Mouse (Mus musculus) heart, postnatal 14 days (tissue): ENCODE measurements around the gene Nacc2. TPM values are rescaled to one million over a fixed set of nuclear protein-coding genes. Genes with fewer than 3 reads are reported as not detected.

Experiments used
- DNase-seq, 2 experiments: peaks; one replicate each; pipeline ENCODE4 v3.0.0; 2021 to 2022
- intact Hi-C: fragments of 180-260 bp; cut with DNase I; formaldehyde crosslinking; loops from one replicate; pipeline ENCODE4 v1.15.1; 2025
- total RNA-seq, 2 experiments: library from RNA; stranded (reverse); gene quantifications; 2 replicates each; pipeline ENCODE4 v1.2.3; 2021

Nacc2 gene
- total RNA-seq, 2 experiments from 2014 or later, result 16.3 to 19.1 TPM

- no peak for DNase-seq
- intact Hi-C loops, result no loop called here
Observed at GRCm38 (mm10) chr2:26108237-26108636, 14.8 kb downstream of the Nacc2 start.

GRCm38 (mm10) chr2:26107011-26107410 is 16.0 kb downstream of the Nacc2 start:
- intact Hi-C loops, result no loop called here
- DNase-seq, result no peak

GRCm38 (mm10) chr2:26106233-26106632 is 16.8 kb downstream of the Nacc2 start:
- DNase-seq, result no peak
- intact Hi-C loops, result no loop called here

- intact Hi-C loops, result no loop called here
- DNase-seq, result no peak
Observed at GRCm38 (mm10) chr2:26100296-26100695, 22.7 kb downstream of the Nacc2 start.

GRCm38 (mm10) chr2:26099851-26100250 is 23.2 kb downstream of the Nacc2 start:
- DNase-seq, result no peak
- intact Hi-C loops, result no loop called here

- no peak for DNase-seq
- intact Hi-C loops, result no loop called here
Observed at GRCm38 (mm10) chr2:26099260-26099659, 23.8 kb downstream of the Nacc2 start.

- no peak for DNase-seq
- intact Hi-C loops, result no loop called here
Observed at GRCm38 (mm10) chr2:26093897-26094296, 29.1 kb downstream of the Nacc2 start.

GRCm38 (mm10) chr2:26091771-26092393 is 31.1 kb downstream of the Nacc2 start:
- intact Hi-C loops, result no loop called here
- DNase-seq, result peak in 1 of 2 experiments; percentile 29

- DNase-seq, result peak; percentile 17 to 21
- intact Hi-C loops, result no loop called here
Observed at GRCm38 (mm10) chr2:26090876-26091770, 31.9 kb downstream of the Nacc2 start.

- intact Hi-C loops, result no loop called here
- no peak for DNase-seq
Observed at GRCm38 (mm10) chr2:26089005-26089404, 34.0 kb downstream of the Nacc2 start.

- intact Hi-C loops, result no loop called here
- DNase-seq, result peak; percentile 35 to 48
Observed at GRCm38 (mm10) chr2:26086926-26087600, 36.0 kb downstream of the Nacc2 start.

GRCm38 (mm10) chr2:26086505-26086904 is 36.5 kb downstream of the Nacc2 start:
- no peak for DNase-seq
- intact Hi-C loops, result no loop called here

- DNase-seq, result no peak
- intact Hi-C loops, result no loop called here
Observed at GRCm38 (mm10) chr2:26082883-26083282, 40.1 kb downstream of the Nacc2 start.

GRCm38 (mm10) chr2:26080830-26081229 is 42.2 kb downstream of the Nacc2 start:
- intact Hi-C loops, result no loop called here
- no peak for DNase-seq

- no peak for DNase-seq
- intact Hi-C loops, result no loop called here
Observed at GRCm38 (mm10) chr2:26079409-26079808, 43.6 kb downstream of the Nacc2 start.

- no peak for DNase-seq
- intact Hi-C loops, result no loop called here
Observed at GRCm38 (mm10) chr2:26077068-26077467, 46.0 kb downstream of the Nacc2 start.

- DNase-seq, result no peak
- intact Hi-C loops, result no loop called here
Observed at GRCm38 (mm10) chr2:26076121-26076520, 46.9 kb downstream of the Nacc2 start.

- no peak for DNase-seq
- intact Hi-C loops, result no loop called here
Observed at GRCm38 (mm10) chr2:26074551-26074950, 48.5 kb downstream of the Nacc2 start.

- DNase-seq, result no peak
- intact Hi-C loops, result no loop called here
Observed at GRCm38 (mm10) chr2:26068592-26068991, 54.4 kb downstream of the Nacc2 start.

GRCm38 (mm10) chr2:26068175-26068574 is 54.8 kb downstream of the Nacc2 start:
- DNase-seq, result no peak

GRCm38 (mm10) chr2:26066527-26066926 is 56.5 kb downstream of the Nacc2 start:
- intact Hi-C loops, result no loop called here
- no peak for DNase-seq

More at GRCm38 (mm10) chr2:26068175-26068574, 54.8 kb downstream of the Nacc2 start:
- intact Hi-C loops, result no loop called here
